Mouse (Mus musculus) gastrocnemius, adult 18-20 months (tissue): ENCODE measurements at regions not wholly inside any gene's neighbourhood (a gene's known extent, or its start where the extent isn't known, plus 50 kb on each side); places are given as distances from the start of the nearest gene placed in this dataset.
"Not testable (repeated sequence)": the region's sequence is repeated elsewhere in the genome, so short reads cannot be mapped to it uniquely, and the experiment has no call there.

Source experiments
- DNase-seq: peaks from one replicate; pipeline ENCODE4 v3.0.0; 2021; ENCODE audit warnings: low spot score

- no peak for DNase-seq
Measured at GRCm38 (mm10) chr3:152040751-152041150, 125.3 kb downstream of the Gipc2 start.

GRCm38 (mm10) chr3:152036819-152037218 is 129.2 kb downstream of the Gipc2 start:
- not testable (repeated sequence) for DNase-seq

GRCm38 (mm10) chr3:152035416-152035815 is 130.6 kb downstream of the Gipc2 start:
- no peak for DNase-seq

GRCm38 (mm10) chr3:152034686-152035085 is 131.3 kb downstream of the Gipc2 start:
- no peak for DNase-seq

- no peak for DNase-seq
Measured at GRCm38 (mm10) chr3:152034221-152034620, 131.8 kb downstream of the Gipc2 start.

GRCm38 (mm10) chr3:152032663-152033318 is 133.2 kb downstream of the Gipc2 start:
- no peak for DNase-seq

- no peak for DNase-seq
Measured at GRCm38 (mm10) chr3:152028695-152029094, 137.3 kb downstream of the Gipc2 start.

GRCm38 (mm10) chr3:152026034-152026433 is 140.0 kb downstream of the Gipc2 start:
- DNase-seq: no peak

GRCm38 (mm10) chr3:152025122-152025521 is 140.9 kb downstream of the Gipc2 start:
- DNase-seq: no peak

GRCm38 (mm10) chr3:152006747-152007146 is 159.3 kb downstream of the Gipc2 start:
- DNase-seq: no peak

- no peak for DNase-seq
Measured at GRCm38 (mm10) chr3:152005366-152006025, 160.5 kb downstream of the Gipc2 start.

- peak; percentile 53 for DNase-seq
Measured at GRCm38 (mm10) chr3:152004411-152004955, 161.5 kb downstream of the Gipc2 start.

- DNase-seq: no peak
Measured at GRCm38 (mm10) chr3:151997534-151998107, 160.2 kb upstream of the Ptgfr start.

- DNase-seq: no peak
Measured at GRCm38 (mm10) chr3:151997111-151997510, 159.7 kb upstream of the Ptgfr start.

- no peak for DNase-seq
Measured at GRCm38 (mm10) chr3:151988221-151988620, 150.8 kb upstream of the Ptgfr start.

GRCm38 (mm10) chr3:151978136-151978535 is 140.7 kb upstream of the Ptgfr start:
- peak; percentile 46 for DNase-seq

- peak; percentile 10 for DNase-seq
Measured at GRCm38 (mm10) chr3:151977651-151978050, 140.2 kb upstream of the Ptgfr start.

- no peak for DNase-seq
Measured at GRCm38 (mm10) chr3:151949865-151950264, 112.4 kb upstream of the Ptgfr start.

- DNase-seq: no peak
Measured at GRCm38 (mm10) chr3:151948015-151948645, 110.7 kb upstream of the Ptgfr start.

GRCm38 (mm10) chr3:151945916-151946315 is 108.5 kb upstream of the Ptgfr start:
- no peak for DNase-seq

- DNase-seq: no peak
Measured at GRCm38 (mm10) chr3:151943542-151943941, 106.1 kb upstream of the Ptgfr start.

GRCm38 (mm10) chr3:151938472-151939029 is 101.1 kb upstream of the Ptgfr start:
- no peak for DNase-seq
